Mouse (Mus musculus): Measurements from ENCODE around the gene Wwtr1. TPM values are rescaled to one million over a fixed set of nuclear protein-coding genes. Genes with fewer than 3 reads are reported as not detected.

The Wwtr1 gene
- total RNA-seq, 2 experiments from 2014 or later = 15.5 to 15.8 TPM

DNA sequence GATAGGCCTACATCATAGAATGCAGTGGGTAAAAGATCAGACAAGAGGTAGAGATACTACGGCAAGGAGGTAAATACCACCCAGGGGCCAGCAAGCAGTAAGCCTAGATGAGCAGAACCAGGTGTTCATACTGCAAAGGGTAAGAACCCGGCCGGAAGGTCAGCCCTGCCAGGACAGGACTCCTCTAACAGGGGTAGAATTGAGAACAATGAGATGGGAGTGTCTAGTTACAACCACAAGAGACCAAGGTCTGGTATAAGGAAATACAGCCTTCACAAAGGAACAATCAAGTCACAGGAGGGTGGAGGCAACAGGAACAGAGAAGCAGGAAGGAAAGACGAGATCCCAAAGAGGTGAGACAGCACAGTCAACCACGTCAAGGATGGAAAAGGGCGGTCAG is 16.9 kb downstream of the Wwtr1 start:
- DNase-seq = no peak

DNA sequence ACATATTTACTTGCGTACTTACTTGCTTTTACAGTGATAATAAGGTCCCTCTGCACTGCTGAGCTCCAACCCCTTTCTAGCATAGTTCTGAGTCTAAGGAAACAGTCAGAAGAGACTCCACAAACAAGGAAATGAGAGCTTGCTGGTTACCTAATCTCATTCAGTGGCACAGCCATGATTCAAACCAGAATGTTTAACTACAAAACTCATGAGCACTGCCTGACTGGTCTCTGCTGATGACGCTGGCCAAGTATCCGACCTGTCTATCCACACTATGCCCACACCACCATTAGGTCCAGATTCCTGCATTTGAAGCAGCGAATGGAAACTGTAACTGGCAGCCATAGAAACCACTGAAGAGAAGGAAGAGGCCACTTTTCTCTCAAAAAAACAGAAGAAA is 18.3 kb downstream of the Wwtr1 start:
- DNase-seq = no peak

DNA sequence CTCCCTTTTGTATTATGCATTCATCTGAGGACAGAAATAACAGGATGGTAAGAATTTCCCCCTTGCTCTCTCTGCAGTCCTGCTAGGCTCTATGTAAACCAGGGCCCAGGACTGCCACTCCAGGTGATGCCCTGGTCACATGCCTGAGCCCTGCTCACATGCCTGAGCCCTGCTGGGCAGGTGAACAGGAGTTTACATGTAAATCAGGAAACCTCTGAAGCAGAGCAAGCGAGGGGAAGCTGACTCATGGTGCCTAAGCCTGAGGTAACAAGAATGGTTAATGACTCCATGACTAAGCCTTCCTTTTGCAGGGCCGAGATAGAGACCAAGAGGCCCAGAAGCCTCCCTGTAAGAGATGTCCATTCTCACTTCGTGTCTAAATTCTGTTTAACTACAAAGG is 20.1 kb downstream of the Wwtr1 start:
- DNase-seq = no peak

DNA sequence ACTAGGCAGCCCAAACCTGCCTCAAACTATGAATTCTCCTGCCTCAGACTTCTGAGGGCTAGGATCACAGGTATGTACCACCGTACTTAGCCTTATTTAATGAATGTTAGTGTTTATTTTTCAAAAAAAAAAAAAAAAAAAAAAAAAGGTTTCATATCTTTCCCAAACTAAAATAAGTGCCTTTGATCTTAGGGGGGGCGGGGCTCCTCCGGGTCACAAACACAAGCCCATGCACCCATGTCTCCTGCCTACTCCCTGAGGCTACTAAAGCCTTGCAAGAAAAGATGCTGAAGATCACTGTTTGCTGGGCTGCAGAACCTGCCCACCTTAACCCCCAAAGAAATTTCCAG is 20.8 kb downstream of the Wwtr1 start:
- DNase-seq = no peak

DNA sequence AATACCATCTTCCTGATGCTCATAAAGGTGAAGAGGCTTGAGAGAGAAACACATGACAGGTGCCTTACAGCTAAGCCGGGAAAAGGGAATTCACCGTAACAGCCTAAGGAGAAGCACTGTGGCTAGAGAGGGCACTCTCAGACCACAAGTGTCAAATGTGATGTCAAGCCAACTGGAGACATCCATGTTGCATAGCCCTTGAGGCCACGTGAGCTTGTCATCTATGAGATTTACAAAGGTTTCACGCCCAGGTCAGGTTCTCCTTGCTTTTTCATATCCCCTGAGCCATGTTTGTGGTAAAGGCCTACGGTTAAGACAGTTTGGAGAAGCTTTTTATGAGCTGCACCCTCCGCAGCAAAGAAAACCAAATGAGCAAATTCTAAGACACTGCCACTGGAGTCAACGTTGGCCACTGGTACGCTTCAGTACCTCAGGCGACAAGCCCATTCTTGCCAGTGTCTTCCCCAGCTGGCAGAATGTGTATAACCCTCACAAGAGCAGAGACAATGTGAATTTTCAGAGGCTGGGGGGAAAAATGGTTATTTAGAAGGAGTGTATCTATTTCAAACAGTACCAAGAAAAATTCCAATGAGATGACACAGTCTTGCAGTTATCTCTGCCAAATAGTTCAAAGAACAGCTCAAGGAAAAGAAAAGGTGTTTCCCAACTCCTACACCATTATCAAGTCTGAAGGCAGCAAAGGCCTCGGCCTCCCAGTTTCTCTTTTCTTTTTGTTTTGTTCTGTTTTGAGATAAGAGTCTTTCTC is 21.4 kb downstream of the Wwtr1 start:
- no peak for DNase-seq

DNA sequence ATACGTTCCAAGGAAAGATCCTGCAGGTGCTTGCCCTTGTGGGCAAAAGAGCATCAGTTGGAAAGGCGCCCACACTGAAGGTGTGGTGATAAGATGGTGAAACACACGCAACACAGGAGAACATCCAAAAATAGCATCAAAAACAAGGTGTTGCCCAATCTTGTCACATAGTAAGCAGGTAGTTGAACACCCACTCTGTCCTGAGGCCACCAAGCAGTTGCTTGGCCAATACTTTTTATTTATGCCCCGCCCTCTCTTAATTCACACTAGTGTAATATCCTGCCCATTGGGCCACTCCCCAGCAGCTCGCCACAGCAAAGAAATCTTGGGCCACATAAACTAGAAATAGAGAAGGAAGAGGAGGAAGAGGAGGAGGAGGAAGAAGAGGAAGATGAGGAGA is 22.6 kb downstream of the Wwtr1 start:
- DNase-seq = no peak

DNA sequence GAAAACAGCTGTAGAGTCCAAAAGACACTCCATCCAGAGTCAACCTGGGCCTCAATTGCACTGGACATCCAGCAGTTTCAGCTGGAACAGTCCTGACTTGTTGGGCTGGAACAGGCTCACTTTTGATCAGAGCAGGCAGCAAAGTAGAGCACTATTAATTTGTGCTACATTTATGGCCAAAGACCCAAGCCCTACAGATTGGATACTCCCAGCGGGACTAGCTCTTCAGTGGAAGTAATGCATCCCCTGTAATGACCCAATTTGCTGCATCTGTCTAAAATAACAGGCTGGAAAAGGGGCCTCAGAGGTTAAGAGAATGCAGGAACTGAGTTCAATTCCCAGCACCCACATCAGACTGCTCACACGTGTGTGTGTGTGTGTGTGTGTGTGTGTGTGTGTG is 24.5 kb downstream of the Wwtr1 start:
- DNase-seq = no peak

DNA sequence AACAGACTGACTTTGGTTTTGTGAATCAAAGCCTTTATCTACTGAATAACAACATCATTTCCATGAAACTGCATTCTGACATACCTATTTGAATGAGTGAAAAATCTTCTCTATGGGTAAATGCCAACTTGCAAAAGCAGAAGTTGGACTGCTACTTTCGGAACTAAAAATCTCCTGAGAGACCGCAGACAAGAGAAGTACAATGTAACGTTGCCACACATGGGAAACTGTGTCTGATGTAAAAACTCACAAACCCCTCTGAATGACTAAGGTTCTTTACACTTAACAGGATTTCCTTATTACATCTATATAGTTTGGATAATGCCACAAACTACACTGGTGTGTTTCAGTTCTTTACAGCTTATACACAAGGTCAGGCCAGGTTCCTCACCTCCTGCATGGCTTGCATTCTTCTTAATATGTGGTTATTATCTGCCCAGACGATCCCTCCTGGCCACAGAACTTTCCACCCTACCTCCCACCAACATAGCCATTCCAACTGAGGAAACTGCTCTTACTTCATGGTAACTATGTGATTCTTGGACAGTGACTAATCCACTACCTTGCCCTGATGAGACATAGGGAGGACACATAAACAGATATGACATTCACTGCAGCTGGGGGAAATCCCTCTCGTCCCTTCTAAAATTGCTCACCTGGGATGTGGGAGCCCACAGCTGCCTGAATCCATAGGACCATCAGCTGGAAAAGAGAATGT is 25.1 kb downstream of the Wwtr1 start:
- DNase-seq = no peak

DNA sequence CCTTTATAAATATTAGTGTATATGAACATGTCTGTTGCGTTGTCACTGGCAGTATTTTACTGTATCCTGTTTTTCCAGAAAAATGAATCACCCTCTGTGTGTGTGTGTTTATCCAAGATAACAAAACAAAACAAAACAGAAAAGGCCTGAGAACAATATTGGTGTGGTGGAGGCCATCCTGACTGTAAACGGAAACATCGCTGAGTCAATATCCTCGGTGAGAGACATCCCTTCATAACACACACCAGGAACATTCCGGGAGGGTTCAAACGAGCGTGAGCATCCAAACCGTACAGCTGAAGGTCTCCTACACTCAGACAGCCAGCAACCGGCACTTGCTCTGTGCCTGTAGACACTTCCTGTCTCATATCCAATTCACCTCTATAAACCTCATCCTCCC is 31.6 kb downstream of the Wwtr1 start:
- DNase-seq = no peak

DNA sequence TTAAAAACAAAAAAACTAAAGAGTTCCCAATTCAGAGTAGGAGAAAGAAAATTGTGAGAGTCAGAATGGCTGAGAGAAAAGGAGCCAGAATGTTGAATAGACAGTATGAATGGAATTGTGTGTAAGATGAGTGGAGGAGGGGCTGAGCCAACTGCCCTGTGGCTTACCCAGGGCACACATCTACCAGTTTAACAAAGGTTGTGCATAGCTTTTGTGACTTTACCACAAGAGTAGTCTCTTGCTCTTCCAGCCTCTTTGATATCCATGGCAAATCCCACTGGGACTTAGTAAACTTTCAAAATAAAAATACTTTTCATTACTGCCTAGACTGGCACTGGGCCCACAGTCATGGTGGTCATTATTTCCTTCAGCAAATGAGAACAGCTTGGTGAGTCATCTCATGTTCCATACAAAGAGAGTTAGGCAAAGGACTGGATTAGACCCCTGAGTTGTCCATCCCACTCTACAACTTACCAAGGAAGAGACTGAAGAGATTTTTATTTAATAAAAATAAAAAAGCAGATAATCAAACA is 32.8 kb downstream of the Wwtr1 start:
- no peak for DNase-seq

DNA sequence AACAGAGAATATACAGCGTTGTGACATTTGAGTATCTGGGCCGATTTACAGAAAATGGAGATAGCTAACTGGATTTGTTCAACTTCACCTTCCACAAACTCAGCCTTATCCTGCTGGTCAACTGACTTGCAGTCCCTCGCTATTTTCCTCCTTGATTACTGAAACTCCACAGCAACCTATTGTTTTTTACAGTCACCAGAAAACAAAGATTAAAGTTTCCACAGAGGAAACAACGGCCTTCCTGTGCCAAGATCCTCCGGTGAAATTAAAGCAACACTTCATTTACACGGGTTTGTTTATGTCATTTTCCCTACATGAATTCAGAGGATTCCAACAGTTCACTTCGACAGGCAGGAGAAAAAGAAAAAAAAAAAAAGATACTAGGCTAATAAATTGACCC is 34.5 kb downstream of the Wwtr1 start:
- DNase-seq = no peak

DNA sequence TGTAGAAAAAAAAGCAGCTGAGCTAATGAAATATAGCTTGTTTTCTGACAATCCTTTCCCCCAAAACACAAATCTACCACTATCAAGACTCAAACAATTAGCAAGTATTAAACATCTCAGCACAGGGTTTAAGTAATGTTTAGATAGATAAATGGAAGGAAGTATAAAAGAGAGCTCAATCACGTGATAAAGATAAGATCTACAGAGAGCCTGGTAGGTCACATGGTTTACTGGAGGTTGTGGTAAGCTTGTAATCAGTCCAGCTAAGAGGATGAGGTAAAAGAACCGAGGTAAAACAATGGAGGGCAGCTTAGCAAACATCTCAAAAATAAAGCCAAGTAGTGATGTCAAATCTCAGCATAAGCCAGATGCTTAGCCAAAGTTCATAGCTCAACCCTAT is 35.2 kb downstream of the Wwtr1 start:
- DNase-seq = no peak

DNA sequence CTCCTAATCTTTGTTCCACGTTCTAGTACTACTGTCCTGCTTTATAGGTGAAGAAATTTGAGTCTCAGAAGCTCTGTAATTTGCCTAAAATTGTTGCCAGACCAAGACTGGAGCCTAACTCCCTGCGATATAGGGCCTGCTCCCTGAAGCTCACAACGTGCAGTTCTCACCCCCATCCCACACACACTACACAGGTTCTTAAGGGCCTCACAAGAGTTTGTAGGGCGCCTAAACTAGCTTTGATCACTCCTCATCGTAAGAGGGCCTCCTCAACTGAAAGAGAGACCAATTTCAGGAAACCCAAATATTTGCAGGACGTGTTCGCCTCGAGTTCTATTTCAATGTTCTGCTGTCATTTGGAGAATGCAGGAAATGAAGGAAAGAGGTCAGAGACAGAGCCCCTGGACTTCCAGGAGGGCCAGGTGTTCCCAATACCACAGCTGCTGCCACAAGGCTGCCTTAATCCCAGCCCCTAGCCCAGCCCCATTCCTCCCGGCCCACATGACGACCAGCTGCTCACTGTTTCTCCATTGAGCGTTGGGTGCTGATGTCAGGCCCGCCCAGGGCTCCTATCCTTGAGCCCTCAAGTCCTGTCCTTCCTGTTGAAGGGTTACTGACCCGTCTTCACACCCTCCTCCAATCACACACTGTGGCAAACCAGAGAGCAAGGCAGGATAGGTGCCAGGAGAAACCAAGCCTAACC is 40.1 kb downstream of the Wwtr1 start:
- no peak for DNase-seq

DNA sequence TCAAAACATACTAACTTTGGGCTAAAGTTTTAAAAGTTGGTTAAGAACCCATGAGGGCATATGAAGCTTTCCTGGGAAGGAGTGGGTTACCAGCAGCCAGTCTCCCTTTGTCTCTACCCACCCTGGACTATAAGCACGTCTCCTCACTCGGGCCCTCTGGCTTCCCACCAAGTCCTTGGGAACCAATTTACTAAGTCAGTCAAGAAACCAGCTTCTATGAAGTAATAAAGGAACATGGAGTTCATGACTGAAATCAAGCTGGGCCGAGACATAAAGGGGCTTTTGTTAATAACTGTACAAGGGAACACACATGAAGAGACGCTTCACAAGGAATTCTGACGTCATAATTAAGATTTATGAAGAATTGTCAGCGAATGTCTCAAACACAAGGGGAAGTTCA is 41.3 kb downstream of the Wwtr1 start:
- no peak for DNase-seq

DNA sequence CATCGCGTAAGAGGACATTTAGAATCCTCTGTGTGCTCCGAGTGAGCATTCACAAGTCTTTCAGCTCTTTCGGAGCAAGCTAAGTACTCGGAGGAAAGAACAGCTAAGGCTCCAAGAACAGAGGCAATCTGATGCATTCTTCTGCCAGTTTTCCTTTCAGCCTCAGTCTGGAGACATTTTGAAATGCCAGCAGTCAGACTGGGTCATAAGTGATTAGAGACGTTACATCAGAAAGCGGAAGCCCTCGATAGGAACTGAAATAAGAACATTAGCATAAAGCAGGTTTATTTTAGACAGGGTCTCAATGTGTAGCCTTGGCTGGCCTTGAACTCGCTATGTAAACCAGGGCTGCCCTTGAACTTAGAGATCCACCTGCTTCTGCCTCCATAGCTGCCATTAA is 41.8 kb downstream of the Wwtr1 start:
- no peak for DNase-seq

DNA sequence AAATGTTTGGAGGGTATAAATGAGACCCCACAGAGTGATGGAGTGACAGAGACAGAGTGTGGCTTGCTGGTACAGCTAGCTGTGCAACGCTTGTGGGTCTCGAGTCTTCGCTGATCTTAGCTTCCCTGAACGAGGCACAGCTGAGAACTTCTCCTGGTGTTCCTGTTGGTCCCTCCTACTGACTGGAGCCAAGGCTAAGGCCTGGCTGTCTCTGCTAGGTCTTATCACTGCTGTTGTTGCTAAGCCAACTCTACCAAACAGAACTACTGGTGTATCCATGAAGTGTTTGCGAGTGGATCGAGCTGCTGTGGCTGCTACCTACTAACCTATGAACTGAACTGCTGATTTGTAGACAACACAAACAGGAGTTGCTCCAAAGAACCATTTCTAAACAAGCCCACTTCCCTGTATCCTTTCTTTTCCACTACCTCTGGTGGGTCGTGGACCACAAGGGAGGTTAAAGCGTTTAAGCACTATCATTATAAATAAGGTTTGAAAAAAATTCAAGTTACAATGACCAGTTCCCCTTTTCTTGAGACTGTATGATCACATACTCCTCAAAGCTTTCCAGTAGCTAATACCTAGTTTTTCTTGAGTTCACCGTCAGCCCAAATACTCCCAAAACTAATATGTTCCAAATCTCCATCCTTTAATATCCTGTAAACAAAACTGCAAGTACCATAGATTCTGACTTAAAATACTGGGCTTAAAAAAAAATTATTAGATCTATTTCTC is 42.6 kb downstream of the Wwtr1 start:
- no peak for DNase-seq

DNA sequence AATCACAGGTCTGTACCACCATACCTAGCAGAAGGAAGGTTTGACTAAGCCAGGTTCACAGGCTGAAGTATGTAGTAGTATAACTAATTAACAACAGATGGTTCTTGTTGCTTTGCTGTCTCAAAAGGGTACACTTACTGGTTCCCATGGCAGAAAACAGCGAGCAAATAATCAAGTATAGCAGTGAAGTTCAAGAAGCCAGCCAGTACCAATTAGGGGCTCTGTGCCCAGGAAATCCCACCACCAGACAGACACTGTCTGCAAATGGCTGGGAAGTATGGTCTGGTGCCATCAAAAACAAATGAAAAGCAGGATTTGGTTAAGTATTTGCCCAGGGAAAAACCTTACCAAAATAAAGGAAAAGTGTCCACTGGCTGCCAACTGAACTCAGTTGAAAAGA is 44.9 kb downstream of the Wwtr1 start:
- DNase-seq = no peak

DNA sequence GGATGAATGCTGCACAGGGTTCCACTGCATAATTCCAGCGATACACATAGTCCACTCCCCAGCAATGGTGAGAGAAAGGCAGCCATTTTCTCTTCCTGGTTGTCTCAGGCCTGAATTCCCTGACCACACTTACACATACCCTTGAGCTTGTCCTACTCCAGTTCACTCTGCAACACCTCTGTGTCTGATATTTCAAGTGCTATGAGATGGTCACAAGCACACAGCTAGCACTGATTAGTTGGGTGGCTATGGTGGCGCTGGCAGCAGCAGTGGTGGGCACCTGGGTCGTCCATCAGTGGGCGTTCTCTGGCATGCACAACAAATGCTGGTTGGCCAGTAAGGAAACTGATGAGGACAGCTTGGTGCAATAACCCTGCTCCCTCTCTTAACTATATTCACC is 45.5 kb downstream of the Wwtr1 start:
- no peak for DNase-seq

DNA sequence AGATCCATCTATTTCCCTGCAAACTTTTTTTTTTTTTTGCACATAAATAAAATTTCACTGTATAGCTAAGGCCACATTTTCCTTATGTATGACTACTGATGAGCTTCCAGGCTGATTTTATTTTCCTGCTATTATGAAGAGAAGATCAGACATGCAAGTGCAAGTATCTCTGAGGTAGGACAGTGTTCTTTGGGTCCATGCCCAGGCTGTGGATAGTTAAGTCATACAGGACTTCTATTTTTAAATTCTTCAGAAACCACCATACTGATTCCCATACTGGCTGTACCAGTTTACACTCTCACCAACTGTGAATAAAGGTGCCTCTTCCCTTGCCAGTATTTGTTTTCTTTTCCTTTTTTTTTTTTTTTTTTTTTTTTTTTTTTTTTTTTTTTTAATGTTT is 48.6 kb downstream of the Wwtr1 start:
- no peak for DNase-seq

DNA sequence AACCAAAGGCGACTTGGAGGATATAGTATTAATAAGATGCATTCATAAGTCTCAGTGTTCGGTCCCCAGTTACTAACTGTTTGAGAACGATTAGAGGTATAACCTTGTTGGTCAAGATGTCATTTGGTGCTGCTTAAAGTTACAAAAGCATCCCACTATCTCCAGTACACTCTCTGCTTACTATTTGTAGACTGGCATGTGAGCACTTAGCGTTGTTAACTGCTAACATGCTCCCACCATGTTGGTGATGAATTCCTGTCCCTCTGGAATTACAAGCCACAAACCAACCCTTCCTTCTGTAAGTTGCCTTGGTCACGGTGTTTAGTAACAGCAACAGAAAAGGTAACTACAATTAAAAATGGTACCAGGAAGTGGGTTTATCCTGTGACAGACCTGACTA is 52.6 kb downstream of the Wwtr1 start:
- no peak for DNase-seq

DNA sequence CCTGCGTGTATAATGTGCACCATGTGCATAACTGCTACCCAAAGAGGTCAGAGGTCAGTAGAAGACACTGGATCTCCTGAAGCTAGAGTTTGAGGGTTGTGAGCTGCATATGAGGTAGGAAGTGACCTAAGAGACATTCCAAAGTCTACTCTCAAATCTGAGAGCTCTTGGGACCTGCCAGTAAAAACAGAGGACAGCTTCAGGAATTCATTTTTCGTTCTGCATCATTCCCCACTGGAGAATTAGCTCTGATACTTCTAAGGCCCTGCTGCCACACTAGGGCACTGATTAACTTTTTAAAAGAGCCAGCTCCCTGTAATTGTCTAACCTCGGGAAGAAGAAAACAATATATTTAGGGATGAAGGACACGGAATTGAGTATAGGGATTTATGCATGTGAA is 53.8 kb downstream of the Wwtr1 start:
- DNase-seq = no peak

DNA sequence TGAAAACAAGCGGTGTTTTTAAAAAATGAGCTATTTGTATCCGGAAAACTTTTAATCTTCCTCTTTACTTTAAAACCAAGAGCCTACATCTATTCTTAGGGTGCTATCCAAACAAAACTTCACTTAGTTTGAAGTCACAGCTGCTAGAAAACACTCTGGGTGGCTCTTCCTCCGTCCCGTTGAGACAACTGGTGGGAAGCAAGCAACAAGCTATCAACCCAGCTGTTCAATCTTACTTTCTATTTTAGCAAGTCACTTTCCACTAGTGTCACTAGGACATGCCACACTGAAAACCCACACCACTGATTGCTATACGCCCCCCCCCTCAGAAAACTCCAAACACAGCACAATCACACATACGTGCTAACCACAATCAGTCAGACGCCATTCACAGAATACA is 55.7 kb downstream of the Wwtr1 start:
- no peak for DNase-seq

DNA sequence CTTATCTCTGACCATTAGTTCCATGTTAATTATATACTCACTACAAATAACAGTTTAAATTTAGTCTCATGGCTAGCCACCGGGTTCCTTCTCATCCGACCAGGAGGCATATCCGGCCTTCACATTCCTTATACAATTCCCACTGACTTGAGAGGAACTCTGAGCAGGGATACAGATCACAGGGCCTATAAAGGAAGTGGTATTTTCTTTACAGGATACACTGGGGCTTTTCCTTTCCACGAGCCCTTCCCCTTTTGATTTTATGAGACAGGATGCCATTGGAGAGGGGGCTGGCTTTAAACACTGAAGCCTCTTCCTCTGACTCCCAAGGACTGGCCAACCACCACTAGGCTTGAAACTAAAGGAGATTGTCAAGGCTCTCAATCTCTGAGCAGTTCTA is 59.6 kb downstream of the Wwtr1 start:
- DNase-seq = no peak
